Mouse (Mus musculus) adrenal gland, postnatal 0 days (tissue): Measurements from ENCODE around the gene Vmn1r46. TPM values are rescaled to one million over a fixed set of nuclear protein-coding genes. Genes with fewer than 3 reads are reported as not detected.

Source experiments
- polyA plus RNA-seq: library from polyadenylated mRNA; unstranded; fragments of >200 nt; fragmentation: Nextera tagmentation; extraction: Ambion mirVana; gene quantifications from 2 replicates; pipeline ENCODE4 v1.2.1, GENCODE M21; 2015

Gene Vmn1r46
- not detected in 2 replicates for polyA plus RNA-seq

DNA sequence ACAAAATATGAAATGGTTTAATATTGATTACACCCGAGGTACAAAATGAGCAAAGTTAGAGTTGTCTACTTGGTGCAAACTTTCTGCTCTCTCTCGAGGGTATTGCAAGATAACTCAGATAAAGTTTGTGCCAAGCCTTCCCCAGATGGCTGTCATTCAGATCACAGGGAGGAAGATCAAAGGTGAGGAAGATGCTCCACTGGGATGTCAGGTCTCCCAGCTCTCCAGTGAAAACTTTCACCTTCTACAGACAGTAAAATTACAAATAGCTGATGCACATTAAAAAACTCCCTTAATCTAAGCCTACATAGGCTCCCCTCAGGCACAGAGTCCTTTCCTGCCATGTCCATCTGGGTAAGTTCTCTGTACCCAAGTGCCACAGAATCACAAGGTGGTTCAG, at the start of gene Vmn1r46:
Gene Vmn1r46, plus strand, starts transcription at position 301 of the 400 bp plus-strand sequence.

DNA sequence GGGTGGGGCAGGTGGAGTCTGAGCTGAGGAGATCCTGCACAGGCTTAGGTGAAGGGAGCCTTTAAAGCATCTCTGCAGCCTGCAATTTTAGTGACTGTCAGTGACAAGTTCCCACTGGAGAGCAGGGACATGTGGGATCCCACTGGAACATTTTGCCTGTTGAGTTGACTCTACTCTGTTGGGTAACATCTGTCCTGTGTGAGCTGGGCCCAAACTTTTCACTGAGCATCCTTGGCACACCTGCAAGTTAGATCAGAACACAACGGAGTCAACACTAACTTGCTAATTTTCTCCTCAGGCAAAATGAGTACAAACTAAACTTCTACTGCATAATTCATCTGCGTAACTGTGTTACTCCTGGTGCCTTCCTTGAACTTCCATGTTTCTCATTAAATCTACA, 28.6 kb upstream of the Vmn1r46 start, which contains the start of gene Vmn1r45:
Gene Vmn1r45, minus strand, starts transcription at position 101 of the 400 bp plus-strand sequence.

DNA sequence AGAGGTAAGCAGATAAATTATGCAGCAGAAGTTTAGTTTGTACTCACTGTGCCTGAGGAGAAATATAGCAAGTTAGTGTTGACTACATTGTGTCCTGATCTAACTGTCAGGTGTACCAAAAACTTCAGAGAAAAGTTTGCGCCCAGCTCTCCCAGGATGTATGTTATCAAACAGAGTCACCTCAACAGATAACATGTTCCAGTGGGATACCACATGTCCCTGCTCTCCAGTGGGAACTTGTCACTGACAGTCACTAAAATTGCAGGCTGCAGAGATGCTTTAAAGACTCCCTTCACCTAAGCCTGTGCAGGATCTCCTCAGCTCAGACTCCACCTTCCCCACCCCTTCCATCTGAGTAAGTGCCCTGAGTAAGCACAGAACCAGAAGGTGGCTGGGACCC, 46.7 kb downstream of the Vmn1r46 start, which contains the start of gene Vmn1r47:
Gene Vmn1r47, plus strand, starts transcription at position 301 of the 400 bp plus-strand sequence.

Other genes with a start within 250 kb of the Vmn1r46 start
- gene Vmn1r41, start 228.5 kb upstream of the Vmn1r46 start, polyA plus RNA-seq = not detected in 2 replicates
- not detected in 2 replicates for gene Vmn1r42, start 92.9 kb upstream of the Vmn1r46 start, polyA plus RNA-seq
- gene Vmn1r43, start 92.9 kb upstream of the Vmn1r46 start, polyA plus RNA-seq = 0.01 TPM in 1 of 2 replicates, not detected in the other
- not detected in 2 replicates for gene Vmn1r44, start 85.7 kb upstream of the Vmn1r46 start, polyA plus RNA-seq
- not detected in 2 replicates for gene Vmn1r45, start 28.7 kb upstream of the Vmn1r46 start, polyA plus RNA-seq
- not detected in 2 replicates for gene Vmn1r47, start 46.8 kb downstream of the Vmn1r46 start, polyA plus RNA-seq
- gene Vmn1r48, start 67.5 kb downstream of the Vmn1r46 start, polyA plus RNA-seq = not detected in 2 replicates
- not detected in 2 replicates for gene Vmn1r49, start 109.2 kb downstream of the Vmn1r46 start, polyA plus RNA-seq
- gene Vmn1r50, start 132.1 kb downstream of the Vmn1r46 start, polyA plus RNA-seq = not detected in 2 replicates
- 0.03 TPM in 1 of 2 replicates, not detected in the other for gene Vmn1r51, start 153.3 kb downstream of the Vmn1r46 start, polyA plus RNA-seq
- gene Vmn1r52, start 205.5 kb downstream of the Vmn1r46 start, polyA plus RNA-seq = not detected in 2 replicates
- not detected in 2 replicates for gene V1ra8, start 233.5 kb downstream of the Vmn1r46 start, polyA plus RNA-seq